Mouse (Mus musculus) left cerebral cortex, postnatal 25 days (tissue): Measurements from ENCODE around the gene Olfr273. TPM values are rescaled to one million over a fixed set of nuclear protein-coding genes. Genes with fewer than 3 reads are reported as not detected.
A peak's percentile ranks its signal among the peaks of the same experiment; 100 is the strongest.
"Not testable (repeated sequence)": the region's sequence is repeated elsewhere in the genome, so short reads cannot be mapped to it uniquely, and the experiment has no call there.

ENCODE experiments used
- DNase-seq, 2 experiments: peaks; one replicate each; pipeline ENCODE4 v3.0.0; 2022; ENCODE audit warnings: low spot score in 2 of 2, mixed read lengths in 1 of 2
- intact Hi-C: fragments of 180-260 bp; cut with DNase I; formaldehyde crosslinking; loops from one replicate; pipeline ENCODE4 v1.15.1; 2025
- total RNA-seq, 2 experiments: library from RNA; stranded (reverse); gene quantifications; 2 replicates each; pipeline ENCODE4 v1.2.3; 2021

Olfr273 gene
- total RNA-seq: not detected

DNA sequence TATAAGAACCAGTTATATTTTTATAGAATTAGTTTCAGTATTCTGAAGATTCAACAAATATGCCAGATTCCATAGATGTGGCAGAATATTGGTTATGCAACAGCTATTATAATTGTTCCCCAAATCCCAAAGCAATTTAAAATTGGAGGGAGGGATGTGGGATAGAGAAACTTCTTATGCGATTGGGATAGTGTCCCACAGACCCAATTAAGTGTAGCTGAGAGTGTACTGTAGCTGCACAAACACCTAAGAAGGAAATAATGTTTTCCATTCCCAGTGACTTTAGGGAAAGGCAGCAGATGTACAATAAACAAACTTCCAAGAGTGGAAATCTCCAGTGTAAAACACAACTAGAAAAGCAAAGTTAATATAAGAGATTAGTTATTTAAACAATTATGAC is at the start of gene Olfr273:
Gene Olfr273, minus strand, starts transcription at position 101 of the 400 bp plus-strand sequence.
- intact Hi-C loops: no loop called here
- DNase-seq: no peak

DNA sequence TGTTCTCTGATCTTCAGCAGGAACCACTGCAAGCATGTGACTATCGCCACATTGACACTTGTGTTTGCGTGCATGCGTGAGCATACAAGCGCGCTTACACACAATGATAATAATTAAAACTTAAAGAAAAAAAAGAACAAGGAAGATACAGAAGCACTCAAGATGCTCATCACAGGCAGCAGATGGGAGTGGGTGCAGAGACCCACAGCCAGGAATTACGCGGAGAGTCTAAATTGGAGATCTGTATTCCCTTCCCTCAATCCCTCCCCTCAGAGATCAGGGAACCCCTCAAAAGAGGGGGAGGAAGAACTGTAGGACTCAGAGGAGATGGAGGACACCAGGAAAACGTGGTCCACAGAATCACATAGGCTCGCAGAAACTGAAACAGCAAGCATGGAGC is 5.1 kb upstream of the Olfr273 start:
- DNase-seq: peak in 1 of 2 experiments; percentile 60
- intact Hi-C loops: no loop called here

DNA sequence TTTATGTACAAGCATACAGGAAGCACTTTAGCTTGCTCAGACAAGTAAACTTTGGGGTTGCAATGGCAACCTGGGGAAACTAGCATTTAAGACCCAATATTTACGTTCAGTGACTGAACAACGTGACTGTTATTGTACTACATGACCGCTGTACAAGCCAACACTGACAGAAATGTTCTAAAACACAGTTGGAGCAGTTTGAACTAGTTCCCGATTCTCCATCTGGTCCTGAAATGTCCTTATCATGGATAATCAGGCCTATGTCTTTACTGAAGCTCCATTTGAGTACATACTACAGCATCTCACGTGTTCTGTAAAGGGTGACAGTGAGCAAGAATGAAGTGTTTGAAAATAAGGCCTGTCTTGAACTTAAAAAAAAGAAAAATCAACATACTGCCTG is 9.4 kb downstream of the Olfr273 start:
- no peak for DNase-seq
- intact Hi-C loops: no loop called here

DNA sequence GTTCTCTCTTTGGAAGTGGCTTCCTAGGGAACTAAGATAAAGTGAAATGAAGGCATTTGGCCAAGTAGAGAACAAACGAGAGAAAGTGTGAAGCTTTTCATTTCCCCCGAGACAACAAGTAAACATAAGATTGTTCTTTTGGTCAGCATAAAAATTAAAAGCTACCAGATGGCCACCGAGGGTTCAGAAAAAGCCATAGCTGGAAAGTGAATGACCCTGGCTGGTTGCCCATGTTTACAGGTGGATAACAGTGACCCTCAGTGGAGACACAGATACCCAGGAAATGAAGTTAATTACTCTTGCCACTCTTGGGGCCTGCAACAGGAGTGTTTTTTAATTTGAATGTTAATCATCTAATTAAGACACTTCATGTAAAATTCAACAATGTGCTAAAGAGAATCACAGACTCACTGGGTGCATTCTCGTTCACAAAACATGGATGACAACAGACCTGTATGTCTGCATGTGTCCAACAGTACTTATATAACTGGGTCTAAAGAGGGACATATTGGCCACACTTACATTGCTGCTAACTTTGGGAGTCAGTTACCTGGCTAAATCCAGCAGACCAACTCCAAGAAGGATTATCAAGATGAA is 9.9 kb downstream of the Olfr273 start:
- DNase-seq: no peak
- intact Hi-C loops: no loop called here

DNA sequence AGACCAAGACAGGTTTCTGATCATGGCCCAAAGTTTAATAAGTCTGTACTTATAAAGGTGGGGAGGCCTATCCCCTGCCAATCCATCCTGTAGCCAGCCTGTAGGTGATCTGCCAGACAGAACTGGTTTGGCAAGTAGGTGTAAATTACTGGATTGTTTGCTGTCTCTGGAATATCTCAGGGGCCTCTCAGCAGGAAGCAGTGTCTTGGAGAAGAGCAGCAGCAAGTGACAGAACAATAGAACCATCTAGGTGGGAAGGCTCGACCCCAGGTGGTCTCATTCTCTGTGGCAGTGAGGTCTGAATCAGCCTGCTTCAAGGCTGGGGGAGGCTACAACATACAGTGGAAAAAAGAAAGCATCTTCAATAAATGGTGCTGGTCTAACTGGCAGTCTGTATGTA is 13.6 kb downstream of the Olfr273 start:
- DNase-seq, intact Hi-C loops: not testable (repeated sequence)

DNA sequence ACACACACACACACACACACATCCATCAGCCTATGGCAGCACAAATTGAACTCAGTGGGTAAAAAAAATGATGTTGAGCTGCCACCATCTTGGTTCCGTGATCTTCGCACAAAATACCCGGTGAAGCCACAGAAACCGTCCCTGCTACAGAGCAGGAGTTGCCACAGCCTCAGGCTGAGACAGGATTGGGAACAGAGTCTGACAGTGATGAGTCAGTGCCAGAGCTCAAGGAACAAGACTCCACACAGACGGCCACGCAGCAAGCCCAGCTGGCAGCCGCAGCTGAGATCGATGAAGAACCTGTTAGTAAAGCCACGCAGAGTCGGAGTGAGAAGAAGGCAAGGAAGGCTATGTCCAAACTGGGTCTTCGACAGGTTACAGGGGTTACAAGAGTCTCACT is 37.7 kb downstream of the Olfr273 start:
- intact Hi-C loops: no loop called here
- no peak for DNase-seq

DNA sequence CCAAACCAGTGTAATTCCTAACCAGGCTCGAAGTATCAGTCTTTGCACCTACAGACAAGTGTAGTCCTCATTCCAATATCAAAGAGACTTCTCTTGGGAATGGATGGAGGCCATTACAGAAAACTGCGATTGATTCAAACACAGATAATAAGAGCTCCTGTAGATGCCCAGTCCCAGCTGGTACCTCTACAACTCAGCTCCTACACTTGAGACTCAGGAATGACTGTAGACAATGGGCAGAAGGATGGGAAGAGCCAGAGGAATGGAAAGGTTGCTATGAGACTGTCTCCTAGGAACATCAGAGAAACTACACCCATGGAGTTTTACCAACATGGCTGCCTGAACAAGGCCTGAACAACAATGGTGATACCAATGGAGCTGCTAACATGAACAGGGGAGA is 44.7 kb downstream of the Olfr273 start, which contains the start of gene Olfr275:
Gene Olfr275, plus strand, starts transcription at position 301 of the 400 bp plus-strand sequence.
- DNase-seq: no peak
- intact Hi-C loops: no loop called here

DNA sequence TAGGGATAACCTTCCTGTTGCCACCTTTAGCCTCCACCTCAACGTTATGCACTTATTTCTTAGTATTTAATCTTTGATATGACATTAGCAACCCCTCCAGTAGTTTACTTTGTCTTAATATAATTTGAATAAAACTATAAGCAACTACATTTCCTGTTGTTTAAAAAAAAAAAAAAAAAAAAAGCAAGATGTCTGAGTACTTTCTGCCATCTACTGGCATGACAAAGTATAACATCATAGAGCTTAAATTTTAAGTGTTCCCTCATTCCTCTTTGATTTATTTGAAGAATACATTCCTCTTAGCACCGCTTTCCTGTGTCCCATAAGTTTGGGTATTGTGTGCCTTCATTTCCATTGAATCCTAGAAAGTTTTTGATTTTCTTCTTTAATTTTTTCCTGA is 47.2 kb downstream of the Olfr273 start:
- DNase-seq: peak in 1 of 2 experiments; percentile 17
- intact Hi-C loops: loop anchor here (1.0 kb wide), 1 partner anchor 14 kb away; no protein-coding TSS in a partner anchor

Other genes starting within 250 kb of the Olfr273 start
- not detected for gene Olfr275, start 44.6 kb downstream of the Olfr273 start, total RNA-seq
- not detected for gene Olfr272, start 59.9 kb upstream of the Olfr273 start, total RNA-seq
- gene Olfr270, start 105.3 kb upstream of the Olfr273 start, total RNA-seq: not detected
- gene Nipsnap3a, start 130.0 kb upstream of the Olfr273 start, total RNA-seq: not detected
- 10 to 100 TPM; 12.1 to 12.6 TPM for gene Nipsnap3b, start 152.6 kb upstream of the Olfr273 start, total RNA-seq